Mouse (Mus musculus) right cerebral cortex, postnatal 25 days (tissue): Measurements from ENCODE around the gene Trpv3.

Source experiments
- DNase-seq: peaks from one replicate; pipeline ENCODE4 v3.0.0; 2022

Gene Trpv3

DNA sequence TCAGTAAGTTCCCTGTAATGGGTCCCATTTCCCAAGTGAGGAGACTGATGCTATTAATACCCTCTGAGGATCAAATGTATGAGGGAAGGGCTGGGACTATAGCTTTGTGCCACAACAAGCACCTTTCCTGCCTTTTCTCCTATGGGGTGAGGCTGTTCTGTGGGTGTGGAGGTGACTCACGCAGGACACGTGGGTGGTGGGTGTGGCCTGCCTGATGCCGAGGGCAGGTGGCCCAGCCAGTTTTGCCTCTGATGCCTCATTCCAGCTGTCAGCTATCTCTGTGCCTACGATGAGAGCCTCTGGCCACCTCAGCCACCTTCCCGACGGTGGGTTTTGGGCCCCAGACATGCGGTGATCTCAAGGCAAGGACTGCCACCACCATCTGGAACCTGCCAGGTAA, at the start of gene Trpv3:
Gene Trpv3 (plus strand): TSS at position 122 of the 400 bp plus-strand sequence.
- no peak for DNase-seq

DNA sequence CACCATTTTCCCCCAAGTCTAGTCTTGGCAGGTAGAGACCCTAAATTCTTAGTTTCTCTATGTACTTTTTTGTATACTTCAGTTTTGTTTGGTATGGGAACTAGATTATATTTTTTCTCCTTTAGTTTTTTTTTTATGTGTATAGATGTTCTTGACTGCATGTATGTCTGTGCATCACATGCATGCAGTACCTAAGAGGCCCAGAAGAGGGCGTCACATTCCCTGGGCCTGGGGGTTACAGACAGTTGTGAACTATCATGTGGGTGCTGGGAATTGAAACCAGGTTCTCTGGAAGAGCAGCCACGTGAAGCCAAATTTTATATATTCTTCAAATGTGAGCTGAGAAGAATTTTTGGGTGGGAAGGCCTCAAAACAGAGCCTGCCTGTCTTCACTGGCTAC, 47.5 kb upstream of the Trpv3 start:
- no peak for DNase-seq

DNA sequence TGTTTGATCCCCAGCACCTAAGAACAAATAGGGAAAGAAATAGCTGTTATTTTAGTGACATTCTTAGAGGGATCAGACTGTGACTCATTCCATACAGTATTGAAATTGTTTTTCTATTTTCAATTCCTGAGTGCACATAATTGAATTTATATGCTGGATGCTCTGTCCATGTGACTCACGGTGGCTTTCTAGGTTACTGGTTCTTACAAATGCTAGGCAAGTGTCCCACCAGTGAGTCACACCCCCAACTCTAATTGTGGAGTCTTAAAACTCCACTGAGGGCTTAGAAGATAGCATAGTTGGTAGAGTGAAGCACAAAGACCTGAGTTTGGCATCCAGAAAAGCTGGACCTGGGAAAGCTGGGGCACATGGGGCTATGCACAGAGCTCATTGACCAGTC, 46.5 kb upstream of the Trpv3 start:
- no peak for DNase-seq

DNA sequence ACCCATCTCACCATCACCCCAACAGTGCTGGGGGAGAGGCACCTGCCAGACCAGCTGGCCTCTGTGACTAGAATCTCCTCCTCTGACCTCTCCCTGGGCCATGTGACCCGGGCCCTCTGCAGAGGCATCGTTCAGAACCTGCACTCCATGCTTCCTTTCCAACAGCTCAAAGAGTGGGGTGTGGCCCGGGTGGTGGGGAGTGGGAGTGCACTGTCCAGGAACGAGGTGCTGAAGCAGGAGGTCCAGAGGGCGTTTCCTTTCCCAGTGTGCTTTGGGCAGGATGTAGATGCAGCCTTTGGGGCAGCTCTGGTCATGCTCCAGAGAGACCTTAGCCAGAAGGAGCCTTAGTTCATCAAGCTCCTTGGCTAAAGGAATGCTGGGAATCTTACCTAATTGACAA, 44.3 kb upstream of the Trpv3 start:
- DNase-seq, result no peak

DNA sequence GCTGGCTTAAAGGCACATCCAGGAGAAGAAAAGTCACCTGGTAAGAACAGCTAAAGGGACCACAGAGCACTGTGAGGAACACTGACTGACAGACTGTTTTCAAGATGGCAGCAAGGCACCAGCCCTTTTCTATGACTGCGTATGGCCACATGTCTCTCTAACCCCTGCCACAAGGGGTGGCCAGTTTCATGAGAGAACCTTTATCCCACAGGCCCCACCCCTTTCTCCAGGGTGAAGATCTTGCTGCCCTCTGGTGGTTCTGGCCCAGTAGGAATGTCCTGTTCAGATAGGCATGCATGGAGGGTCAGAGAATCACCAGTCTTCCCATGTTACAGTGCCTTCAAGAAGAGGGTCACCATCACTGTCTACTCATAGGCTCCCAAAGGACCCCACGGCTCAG, 43.2 kb upstream of the Trpv3 start:
- DNase-seq, result no peak

DNA sequence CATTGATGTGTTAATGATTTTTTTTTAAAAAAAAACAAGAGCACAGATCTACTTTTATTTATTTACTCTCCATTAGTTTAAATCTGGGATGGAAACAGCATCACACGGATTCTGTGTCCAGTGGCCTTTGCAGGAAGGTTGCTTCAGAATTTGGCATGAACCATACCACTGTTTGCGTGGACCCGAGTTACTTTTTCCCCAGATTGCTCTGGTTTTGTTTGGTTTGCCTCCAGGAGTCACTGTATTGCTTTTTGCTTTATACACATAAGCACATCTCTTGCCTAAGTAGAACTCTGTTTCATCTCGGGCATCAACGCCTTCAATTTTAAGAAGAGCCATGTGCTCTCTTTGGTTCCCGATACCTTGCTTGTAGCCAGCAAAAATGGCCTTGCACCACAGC, 41.3 kb upstream of the Trpv3 start:
- DNase-seq, result no peak

DNA sequence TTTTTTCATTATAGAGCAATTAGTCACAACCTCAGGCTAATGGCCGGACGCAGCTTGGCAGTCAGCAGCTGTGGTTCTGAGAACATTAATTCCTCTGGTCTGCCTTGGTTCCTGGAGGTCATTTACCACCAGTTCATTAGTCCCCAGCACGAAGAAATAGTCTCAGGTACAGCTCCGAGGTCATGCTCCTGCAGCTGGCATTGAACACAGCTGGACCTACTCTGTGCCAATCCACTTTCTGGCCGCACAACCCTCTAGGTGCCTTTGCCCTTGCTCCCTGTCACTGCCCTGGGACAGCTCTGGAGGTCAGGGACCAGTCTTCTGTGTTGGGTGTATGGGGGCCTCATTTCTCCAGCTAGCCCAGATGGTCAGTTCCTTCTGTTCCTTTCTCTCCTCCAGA, 38.3 kb upstream of the Trpv3 start:
- no peak for DNase-seq

DNA sequence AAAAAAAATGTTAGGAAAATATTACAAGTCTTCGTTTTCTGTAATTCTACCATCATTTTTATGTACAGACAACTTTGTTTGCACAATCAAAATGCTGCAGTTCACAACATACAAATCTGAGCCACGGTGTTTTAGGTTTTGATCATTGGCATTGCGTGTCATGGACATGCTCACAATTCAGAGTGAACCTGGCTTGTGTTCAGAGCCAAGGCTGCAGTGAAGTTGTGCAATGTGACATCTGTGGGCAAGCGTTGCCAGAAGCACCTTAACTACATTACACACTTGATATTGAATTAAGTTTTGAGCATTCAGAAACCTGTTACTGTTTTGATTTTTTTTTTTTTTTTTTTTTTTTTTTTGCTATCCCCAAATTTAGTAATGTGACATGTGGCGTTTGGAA, 37.1 kb upstream of the Trpv3 start:
- no peak for DNase-seq

DNA sequence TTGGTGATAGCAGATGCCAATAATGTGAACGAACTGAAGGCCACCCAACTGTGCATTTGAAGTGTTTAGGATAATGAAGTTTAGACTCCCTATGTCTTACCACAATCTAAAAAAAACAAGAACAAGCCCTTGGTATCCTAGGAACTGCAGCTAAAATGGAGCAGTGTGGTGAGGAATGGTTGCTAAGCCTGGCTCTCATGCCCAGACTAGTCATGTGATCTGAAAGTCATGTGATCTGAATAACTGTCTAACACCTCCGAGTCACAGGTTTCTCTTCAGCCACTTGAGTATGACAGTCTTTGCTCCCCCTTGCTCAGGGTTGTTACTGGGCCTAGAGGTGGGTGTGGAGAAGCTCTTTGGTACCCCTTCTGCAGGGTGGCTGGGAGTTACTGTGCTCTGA, 34.7 kb upstream of the Trpv3 start:
- DNase-seq, result no peak

DNA sequence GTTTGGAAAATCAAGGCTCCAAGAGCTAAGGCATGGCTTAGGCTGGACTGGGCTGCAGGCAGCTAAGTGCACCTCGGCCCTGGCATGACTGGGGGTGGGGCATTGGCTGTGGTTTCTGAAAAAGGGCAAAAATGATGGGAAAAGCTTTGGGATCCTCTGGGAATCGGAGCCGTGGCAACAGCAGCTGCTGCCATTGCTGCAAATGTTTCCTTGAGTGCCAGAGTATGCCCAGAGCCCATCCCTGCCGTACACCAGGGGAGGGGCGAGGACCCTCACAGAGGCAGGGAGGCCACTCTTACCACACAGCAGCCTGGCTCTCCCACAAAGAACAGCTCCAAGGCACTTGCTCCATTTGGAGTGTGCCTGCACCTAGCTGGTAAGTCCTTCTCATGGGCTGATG, 33.2 kb upstream of the Trpv3 start, which contains the start of gene Trpv1:
Gene Trpv1 (plus strand): TSS at position 301 of the 400 bp plus-strand sequence.
- no peak for DNase-seq

DNA sequence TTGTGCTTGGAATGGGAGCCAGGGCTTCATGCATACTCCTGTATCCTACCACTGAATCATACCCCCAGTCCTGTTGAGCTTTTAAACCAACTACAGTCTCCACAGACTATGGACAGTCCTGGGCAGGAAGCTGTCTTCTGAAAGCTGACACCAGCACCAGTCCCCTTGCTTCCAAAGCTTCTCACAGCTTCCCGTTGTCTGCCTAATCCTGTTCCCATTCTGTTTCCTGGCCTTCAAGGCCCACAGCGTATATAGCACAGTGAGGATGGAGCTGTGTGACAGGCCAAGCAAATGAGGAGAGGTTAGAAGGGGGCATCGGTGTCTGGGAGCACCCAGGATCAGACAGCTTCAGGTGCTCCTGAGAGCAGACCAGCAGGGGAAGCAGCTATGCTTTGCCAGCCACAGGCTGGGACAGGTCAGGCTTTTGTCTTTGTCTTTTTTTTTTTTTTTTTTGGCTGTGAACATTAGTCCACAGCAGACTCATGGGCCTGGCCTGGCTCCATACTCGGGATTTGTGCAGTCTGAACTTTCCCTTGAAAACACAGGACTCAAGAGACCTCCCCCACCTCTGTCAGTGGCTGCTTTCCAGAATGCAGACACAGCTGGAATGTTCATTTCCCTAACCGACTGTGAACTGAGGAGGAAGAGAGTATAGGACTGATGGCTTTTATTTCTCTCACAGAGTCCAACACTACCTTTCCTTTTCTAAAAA, 31.0 kb upstream of the Trpv3 start:
- DNase-seq, result no peak

DNA sequence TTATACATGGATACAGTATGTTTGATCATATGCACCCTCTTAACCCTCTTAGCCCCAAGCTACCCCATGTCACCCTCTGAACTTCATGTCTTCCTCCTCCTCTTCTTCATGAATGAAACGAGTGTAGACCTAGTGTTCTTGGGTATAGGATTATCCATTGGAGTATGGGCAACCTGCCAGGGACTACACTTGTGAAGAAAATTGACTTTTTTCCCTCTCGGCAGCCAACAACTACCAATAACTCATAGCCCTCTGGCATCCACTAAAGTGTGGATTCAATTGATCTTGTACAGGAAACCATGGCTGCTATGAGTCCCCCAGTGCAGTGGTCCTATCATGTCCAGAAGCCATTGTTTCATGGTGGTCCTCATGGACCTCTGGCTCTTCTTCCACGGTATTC, 30.5 kb upstream of the Trpv3 start:
- DNase-seq, result no peak

DNA sequence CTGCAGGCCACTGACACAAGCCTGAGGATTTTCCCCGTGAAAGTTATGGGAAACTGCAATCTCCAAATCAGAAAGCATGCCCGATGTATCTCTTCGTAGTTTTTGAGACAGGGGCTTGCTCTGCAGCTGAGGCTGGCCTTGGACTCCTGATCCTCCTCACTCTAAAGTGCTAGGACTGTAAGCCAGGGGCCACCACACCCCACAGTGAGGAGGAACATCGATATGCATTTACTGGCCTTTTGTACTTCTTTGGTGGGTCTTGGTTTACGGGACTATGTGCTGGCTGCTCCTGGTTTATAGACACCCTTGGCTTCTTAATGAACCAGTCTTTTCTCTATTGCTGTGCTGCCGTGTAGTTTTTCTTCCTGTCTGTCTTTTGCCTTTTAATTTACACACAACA, 25.0 kb upstream of the Trpv3 start:
- no peak for DNase-seq

DNA sequence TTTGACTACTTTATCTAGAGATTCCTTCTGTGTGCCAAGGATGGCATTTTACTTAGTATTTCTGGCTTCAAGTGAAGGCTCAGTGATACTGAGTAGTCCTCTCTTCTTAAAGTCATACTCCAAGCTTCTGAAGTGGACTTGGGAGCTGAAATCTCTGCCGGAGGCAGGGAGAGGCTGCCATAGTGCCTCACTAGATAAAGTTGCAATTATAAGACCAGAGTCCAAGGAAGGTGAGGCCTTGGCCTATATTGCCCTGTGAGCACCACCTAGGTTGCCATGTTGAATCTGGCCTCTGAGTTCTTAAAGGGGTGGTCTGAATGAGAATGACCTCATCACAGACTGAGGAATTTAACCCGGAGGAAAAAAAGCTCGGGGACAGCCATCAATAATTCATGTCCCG, 24.4 kb upstream of the Trpv3 start:
- DNase-seq, result no peak

DNA sequence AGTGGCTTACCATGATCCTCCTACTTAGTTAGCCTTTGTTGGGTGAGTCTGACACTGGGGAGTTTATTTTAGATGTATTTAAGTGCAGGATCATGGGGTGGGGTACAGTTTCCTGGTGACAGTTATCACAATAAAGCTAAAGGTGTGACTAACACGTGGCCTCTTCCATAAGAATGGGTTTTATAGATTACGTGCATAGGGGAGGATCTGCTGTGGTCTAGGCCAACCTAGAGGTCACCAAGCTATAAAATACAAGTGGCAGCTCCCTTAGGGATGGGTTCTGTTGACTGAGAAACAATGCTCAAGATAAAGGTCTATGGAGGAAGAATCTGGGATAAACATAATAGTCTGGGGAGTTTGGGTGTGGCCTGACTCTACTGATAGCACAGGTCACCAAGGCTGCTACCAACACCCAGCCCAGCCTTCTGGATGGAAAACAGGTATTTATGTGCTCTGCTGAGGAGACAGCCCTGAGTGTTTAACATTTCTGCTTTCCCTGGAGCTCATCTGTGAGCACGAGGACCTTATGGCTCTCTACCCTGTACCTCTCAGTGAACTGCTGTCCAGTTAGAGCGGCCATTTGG, 9.7 kb upstream of the Trpv3 start:
- DNase-seq, result no peak

DNA sequence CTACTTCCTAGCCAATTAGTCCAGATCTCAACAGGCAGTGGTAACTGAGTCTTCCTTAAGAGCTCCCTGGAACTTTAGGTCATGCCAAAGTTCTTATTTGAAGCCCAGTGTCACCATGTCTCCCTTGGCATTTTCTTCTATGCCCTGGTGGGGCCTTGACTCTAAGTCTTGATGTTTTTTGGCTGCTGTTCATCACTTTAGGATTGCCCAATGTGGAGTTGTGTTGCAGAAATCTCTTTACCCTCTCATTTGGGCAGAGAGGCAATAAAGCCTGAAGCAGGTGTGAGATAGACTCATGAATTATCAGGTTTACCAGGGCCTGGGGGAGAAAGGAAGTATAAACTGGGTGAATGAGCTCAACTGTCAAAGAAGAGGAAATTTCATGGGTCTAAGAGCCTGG, 8.5 kb upstream of the Trpv3 start:
- DNase-seq, result no peak

DNA sequence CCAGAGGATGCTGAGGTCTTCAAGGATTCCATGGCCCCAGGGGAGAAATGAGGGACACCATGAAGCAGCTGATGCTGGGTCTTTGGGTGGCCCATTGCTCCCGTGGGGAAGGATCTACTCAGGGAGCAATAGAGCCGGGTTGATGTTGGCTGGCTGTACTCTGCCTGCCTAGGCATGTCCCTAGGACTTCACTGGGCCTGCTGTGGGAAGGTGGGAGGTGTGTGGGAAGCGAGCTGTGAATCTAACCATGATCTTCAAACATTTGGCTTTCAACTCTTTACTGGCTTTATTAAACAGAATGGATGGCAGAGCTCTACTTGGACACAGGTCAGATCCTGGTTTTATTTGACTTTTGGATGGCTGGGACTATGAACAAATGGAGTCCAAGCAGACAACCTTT, 6.7 kb upstream of the Trpv3 start:
- DNase-seq, result no peak

DNA sequence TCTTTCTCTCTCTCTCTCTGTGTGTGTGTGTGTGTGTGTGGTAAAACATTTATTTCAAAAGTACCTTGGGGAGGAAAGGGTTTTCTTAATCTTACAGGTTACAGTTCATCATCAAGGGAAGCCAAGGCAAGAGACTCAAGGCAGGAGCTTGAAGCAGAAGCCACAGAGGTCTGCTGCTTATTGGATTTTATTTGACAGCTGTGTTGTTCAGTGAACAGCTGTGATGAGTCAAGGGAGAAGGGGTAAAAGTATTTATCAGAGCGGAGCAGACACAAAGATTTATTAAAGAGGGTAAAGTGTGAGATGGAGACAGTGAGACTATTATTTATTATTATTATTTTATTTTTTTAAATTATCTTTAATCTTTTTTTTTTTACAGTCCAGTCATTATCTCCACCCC, 5.8 kb upstream of the Trpv3 start:
- no peak for DNase-seq

DNA sequence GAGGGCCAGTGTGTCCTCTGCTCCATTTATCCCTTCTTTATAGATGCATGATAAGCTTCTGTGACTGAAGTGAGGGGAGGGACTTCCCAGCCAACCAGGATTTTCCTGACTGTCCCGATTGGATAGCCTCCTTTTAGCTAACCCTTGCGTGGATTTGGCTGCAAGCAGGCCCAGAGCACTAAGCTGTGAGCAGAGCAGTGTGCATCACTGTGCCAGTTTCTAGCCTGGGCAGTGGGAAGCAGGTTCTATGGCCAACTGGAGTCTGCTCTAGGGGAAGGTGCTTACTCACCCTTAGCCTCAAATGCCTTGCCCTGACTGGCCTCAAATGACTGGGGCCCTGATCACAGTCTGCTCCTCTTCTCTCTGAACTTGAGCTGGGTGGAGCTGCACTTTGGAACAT, 7.6 kb downstream of the Trpv3 start:
- no peak for DNase-seq

DNA sequence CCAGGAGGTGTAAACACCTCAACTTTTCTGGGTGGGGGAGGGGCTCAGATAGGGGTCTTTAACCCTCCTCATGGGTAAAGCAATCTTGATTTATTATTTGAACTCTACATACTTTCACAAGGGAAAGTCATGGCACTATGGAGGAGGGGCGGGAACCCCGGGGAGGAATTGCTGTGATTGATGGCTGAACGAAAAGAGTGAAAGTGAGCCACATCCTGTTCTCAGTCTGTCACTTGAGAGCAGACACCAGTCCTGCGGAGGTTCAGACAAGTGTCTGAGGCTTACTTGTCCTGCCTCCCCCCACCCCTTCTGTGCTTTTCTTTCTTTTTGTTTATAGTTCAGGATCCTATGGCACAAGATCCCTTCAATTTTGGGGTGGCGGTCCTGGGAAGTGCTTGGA, 13.5 kb downstream of the Trpv3 start:
- no peak for DNase-seq

DNA sequence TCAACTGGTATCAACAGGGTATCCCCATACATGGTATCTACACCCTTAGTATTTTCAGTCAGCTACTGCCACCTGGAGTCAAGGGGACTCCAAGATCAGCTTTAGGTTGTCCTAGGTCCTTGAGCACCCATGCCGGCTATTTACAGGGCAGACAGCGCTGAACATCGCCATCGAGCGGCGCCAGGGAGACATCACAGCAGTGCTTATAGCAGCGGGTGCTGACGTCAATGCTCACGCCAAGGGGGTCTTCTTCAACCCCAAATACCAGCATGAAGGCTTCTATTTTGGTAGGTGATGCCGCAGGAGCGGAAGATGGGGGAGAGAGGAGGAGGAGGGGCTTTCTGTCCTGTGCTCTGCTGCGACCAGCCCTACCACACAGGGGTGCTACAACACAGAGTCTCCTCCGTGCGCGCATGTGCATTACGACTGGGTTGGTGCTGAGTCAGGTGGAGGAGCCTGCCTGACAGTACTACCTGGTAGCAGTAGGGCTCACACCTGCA, 14.4 kb downstream of the Trpv3 start:
- peak; percentile 79 for DNase-seq

DNA sequence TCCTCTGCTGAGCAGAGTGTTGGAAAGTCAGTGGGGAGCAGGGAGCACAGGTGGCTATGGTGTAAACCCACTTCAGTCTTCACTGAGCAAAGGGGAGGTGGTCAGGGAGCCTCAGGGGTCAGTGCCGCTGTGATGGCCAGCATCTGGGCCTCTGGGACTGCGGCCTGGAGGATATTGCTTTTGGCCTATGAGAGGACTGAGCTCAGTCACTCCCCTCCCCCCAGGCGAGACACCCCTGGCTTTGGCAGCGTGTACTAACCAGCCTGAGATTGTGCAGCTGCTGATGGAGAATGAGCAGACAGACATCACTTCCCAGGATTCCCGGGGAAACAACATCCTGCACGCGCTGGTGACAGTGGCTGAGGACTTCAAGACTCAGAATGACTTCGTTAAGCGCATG, 16.2 kb downstream of the Trpv3 start:
- no peak for DNase-seq

DNA sequence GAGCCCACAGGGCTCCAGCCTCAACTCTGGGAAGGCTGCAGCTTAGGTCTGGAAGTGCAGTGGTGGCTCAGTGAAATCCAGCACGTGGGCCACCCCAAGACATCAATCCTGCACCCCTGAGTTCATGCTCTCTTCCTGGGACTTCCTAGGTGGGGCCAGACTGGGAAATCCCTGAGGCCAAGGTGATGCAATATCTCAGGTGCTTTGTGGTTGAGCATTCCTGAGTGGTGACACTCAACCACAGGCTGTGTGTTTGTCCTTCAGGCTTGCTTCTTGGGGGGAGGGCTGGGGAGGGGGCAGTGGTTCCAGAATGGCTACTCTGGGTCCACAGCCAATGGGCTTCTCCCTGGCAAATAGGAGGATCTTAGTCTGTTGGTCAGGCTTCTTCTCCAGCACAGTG, 16.7 kb downstream of the Trpv3 start:
- DNase-seq, result no peak

DNA sequence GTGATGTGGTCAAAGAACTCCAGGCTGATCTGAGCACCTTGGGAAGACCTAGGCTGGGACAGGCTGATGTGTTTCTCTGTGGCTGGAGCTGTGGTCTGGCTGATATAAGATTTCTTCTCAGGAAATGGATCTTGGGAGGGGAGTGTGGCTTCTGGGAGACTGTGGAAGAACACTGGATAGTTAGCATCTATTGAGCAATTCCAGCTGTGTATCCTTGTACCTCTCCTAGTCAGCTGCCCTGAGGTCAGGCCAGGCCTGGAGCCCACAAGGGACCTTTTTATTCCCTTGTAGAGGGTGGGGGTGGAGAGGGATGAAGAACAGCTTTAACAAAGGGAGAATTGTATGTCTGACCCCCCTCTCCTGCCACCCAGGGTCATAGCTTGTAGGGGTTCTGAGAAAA, 17.2 kb downstream of the Trpv3 start:
- DNase-seq, result no peak

DNA sequence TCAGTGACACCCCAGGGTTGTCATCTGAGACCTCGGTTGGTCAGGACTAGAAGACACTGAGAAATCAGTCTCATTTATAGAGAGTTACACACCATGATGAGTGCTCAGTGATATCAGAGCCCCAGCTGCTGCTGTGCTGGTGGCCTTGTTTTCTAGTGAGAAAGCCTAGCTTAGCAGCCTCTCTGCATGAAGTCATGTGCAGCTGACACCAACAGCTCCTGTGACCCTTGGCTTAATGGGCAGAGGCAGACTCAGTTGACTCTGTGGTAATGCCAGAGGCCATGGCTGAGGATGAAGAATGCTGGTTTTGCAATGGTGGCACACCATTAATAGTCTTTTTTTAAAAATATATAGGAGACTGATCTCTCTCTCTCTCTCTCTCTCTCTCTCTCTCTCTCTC, 22.4 kb downstream of the Trpv3 start:
- no peak for DNase-seq
